Mouse (Mus musculus): ENCODE measurements around the gene Cdr2l.

The Cdr2l gene

DNA sequence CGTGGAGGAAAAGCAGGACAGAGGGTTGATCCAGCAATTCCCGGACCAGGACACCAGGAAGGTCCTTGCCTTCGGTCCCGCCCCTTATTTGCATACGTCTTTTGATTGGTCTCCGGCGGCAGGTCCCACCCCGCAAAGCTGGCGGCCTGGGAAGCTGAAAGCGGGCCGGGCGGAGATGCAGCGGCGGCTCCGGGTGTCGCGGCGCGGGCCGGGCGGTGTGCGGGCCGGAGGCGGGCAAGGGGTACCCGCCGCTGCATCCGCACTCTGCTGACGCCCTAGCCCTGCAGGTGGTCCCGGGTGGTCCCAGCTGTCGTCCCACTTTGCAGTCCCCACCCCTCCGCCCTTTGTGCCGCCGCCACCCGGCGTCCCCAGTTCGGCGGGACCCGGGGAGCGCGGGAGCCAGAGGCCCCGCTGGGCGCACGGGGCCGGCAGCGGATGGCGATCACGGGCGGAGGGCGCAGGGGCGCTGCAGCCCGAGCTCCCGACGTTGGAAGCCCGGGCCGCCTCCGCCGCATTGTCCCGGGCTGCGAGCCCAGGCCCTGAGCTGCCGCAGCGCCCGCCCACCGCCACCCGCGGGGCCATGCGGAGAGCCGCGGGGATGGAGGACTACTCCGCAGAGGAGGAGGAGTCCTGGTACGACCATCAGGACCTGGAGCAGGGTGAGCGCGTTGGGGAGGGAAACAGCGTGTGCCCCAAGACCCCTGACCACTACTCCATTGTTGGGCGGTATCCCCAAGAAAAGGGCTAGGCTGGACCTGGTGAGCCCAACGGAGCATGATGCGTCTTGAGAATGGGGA, at the start of gene Cdr2l:
Cdr2l (plus strand) TSS at position 174 of the 797 bp plus-strand sequence.
- peak; percentile 91 for DNase-seq (ENCODE audit: low spot score)

- no peak for DNase-seq (ENCODE audit: low spot score)
Measured at GRCm38 (mm10) chr11:115334531-115334930, 47.2 kb upstream of the Cdr2l start, which contains the start of gene Otop3. Gene Otop3 (plus strand): TSS chr11:115334731.

- DNase-seq (ENCODE audit: low spot score), result no peak
Measured at GRCm38 (mm10) chr11:115335223-115335622, 46.5 kb upstream of the Cdr2l start.

DNA sequence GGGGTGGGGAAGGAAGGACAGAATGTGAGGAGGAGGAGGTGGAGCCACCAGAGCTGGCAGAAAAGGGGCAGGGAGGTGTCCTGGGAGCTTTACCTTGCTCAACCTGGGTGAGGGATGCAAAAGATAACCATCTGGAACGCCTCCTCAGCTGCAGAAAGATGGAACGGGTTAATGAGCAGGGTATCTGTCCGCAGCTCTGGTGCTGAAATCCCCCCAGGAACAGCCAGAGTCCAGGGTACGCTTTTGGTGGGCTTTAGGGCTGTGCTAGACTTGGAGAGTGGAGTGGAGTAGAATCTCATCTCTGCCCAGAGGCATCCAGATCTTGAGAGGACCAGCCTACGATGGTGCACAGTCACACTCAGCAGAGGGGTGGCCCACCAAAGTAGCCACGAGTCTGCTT, 45.6 kb upstream of the Cdr2l start:
- no peak for DNase-seq (ENCODE audit: low spot score)

- DNase-seq (ENCODE audit: low spot score), result no peak
Measured at GRCm38 (mm10) chr11:115337350-115337749, 44.4 kb upstream of the Cdr2l start.

- DNase-seq (ENCODE audit: low spot score), result no peak
Measured at GRCm38 (mm10) chr11:115337826-115338225, 43.9 kb upstream of the Cdr2l start.

DNA sequence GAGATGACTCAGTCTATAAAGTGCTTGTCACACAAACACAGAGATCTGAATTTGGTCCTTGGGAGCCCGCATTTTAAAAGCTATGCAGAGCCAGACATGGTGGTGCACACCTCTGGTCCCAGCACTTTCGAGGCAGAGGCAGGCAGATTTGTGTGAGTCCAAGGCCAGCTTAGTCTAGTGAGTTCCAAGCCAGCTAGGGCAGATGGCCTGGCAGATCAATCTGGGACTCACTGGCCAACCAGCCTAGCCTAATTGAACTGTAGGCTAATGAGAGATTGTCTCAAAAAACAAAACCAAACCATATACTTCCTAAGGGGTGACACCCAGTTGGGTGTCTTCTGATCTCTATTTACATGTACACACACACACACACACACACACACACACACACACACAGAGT, 40.5 kb upstream of the Cdr2l start:
- DNase-seq (ENCODE audit: low spot score), result no peak

DNA sequence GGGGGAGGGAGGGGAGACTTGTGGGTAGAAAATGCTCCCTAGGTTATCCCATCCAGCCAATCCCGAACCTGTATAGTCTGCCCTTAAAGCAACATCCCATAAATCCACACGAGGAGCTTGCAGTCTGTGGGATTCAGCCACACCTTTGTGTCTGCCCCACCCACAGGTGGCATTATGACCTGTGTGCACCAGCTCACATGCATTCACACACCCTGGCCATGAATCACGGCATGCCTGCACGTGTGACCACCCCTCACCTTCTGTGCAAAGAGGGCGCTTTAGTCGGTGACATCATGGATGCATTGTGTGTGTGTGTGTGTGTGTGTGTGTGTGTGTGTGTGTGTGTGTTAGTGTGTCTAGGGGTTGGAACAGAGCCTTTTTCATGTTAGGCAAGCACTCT, 39.9 kb upstream of the Cdr2l start:
- no peak for DNase-seq (ENCODE audit: low spot score)

DNA sequence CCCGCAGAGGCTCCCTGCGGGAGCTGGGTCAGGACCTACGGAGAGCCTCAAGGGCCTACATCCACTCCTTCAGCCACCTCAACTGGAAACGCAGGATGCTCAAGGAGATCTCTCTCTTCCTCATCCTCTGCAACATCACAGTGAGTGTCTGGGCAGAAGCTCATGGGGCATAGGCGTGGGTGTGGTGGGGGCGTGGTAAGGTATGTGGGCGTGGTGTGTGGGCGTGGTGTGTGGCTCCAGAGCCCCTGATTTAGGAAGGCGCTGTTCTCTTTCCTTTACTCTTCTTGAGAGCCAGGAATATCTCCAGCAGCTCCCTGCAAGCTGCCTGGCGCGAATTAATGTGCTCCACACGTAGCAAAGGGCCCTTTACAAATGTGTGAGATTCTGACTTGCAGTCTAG, 36.7 kb upstream of the Cdr2l start:
- DNase-seq (ENCODE audit: low spot score), result no peak

- no peak for DNase-seq (ENCODE audit: low spot score)
Measured at GRCm38 (mm10) chr11:115345515-115345914, 36.2 kb upstream of the Cdr2l start.

DNA sequence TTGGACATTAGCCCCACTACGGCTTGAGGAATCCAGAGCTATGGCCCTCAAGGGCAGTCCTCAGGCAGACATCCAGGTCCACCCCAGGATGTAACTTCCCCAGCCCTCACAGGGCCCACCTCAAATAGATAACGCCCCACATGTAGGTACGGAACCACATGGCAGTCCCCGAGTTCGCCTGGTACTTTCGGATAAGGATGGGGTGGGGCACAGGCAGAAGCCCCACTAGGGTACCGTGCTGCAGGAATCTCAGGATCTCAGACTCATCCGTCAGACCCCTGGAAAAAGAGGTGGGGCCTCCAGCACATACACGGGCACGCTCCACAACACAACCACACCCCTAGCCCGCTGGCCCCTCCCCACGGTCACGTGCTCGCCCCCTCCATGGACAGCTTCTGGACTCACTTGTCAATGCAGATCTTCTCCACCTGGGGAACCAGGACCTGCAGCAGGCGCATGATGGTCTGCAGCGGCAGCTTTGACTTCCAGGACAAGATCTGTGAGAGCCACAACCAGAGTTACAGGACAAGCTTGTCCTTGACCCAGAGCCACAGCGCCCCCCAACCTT, 33.0 kb upstream of the Cdr2l start:
- DNase-seq (ENCODE audit: low spot score), result no peak

- DNase-seq (ENCODE audit: low spot score), result no peak
Measured at GRCm38 (mm10) chr11:115349976-115350375, 31.7 kb upstream of the Cdr2l start.

DNA sequence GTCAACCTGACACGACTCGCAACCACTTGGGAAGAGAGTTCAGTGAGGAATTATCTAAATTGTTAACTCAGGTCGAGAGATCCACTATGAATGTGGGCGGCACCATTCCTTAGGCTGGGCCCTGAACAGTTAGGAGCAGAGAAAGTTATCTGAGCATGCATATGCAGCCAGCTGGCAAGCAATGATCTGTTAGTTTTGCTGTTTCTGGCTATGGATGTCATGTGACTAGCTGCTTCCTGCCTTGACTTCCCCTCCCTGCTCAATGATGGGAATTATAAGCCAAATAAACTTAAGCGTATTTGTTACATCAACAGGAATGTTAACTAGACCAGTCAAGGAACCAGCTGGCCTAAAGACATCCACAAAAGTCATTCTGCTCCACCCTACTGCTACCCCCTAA, 28.3 kb upstream of the Cdr2l start:
- DNase-seq (ENCODE audit: low spot score), result no peak

GRCm38 (mm10) chr11:115354183-115354582, 27.5 kb upstream of the Cdr2l start:
- peak; percentile 69 for DNase-seq (ENCODE audit: low spot score)

DNA sequence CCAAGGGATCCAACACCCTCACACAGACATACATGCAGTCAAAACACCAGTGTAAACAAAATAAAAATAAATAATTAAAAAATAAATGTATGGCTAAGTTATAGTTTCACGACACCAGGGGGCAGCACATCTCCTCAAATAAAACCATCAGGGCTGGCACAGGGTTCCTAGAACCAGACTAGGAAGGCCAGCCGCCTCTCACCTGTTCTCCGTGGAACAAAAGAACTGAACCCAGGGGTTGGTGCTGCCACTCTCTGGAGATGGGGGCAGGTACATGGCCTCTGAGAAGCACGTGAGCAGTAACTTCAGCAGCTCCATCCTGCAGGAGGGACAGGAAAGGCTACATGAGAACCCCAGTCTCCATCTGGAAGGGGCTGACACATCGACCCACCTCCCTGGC, 23.2 kb upstream of the Cdr2l start:
- DNase-seq (ENCODE audit: low spot score), result peak; percentile 59

- DNase-seq (ENCODE audit: low spot score), result no peak
Measured at GRCm38 (mm10) chr11:115359293-115359692, 22.4 kb upstream of the Cdr2l start.

DNA sequence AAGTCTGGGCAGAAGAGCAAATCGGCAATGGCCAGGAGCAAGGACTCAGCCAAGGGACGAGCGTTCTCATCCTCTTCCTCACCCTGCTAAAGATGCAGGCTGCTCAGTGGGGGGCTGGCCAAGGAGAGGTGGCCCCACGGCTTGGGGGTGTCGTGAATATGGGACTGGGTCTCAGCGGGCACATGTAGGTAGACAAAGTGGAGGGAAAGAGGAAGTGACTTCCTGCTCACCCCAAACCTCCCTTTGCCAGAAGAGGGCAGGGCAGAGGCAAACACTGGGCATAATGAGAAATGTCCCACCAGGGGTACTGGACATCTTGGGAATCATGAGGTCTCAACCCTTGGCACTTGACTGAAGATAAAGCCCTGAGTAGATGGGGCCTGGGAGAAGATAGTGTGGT, 22.0 kb upstream of the Cdr2l start:
- no peak for DNase-seq (ENCODE audit: low spot score)

GRCm38 (mm10) chr11:115364136-115364535, 17.6 kb upstream of the Cdr2l start:
- DNase-seq (ENCODE audit: low spot score), result no peak

GRCm38 (mm10) chr11:115366039-115366705, 15.5 kb upstream of the Cdr2l start:
- no peak for DNase-seq (ENCODE audit: low spot score)

- DNase-seq (ENCODE audit: low spot score), result no peak
Measured at GRCm38 (mm10) chr11:115366706-115367394, 14.9 kb upstream of the Cdr2l start.

- peak; percentile 82 for DNase-seq (ENCODE audit: low spot score)
Measured at GRCm38 (mm10) chr11:115367395-115367944, 14.2 kb upstream of the Cdr2l start, which contains the start of gene Hid1. Gene Hid1 (minus strand): TSS chr11:115367756.

DNA sequence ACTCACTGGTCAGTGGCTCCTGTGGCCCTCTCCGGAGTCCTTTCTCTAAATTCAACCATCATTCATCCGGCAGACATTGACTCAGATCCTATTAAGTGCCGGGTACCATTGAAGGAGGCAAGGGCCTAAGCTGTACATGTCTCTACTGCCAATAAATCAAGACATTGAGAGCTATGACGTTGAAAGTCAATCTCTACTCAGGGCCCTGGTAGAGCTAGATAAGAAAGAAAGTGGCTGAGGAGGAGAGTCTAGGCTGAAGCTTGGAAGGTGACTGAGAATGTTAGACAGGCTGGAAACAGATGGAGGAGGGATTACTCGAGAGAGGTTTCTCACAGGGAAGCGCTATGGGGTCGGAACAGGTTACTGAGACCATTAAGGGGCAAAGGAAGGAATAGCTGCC, 11.3 kb upstream of the Cdr2l start:
- DNase-seq (ENCODE audit: low spot score), result no peak

Data from ovary, postnatal 36 days (tissue).